Mouse (Mus musculus) megakaryocyte, embryonic 14.5 days (primary cell): ENCODE results near the gene Ddc. TPM values are rescaled to one million over a fixed set of nuclear protein-coding genes. Genes with fewer than 3 reads are reported as not detected.

ENCODE experiments used
- H3K27me3 ChIP-seq: replicated peaks from 2 replicates; pipeline ENCODE3; 2012; ENCODE audit warnings: inconsistent platforms
- H3K36me3 ChIP-seq: replicated peaks from 2 replicates; pipeline ENCODE3; 2012; ENCODE audit warnings: low read length, inconsistent platforms, mixed read lengths
- H3K4me1 ChIP-seq: 2 replicates; pipeline ENCODE4 v1.6.1; 2012; ENCODE audit warnings: inconsistent platforms
- H3K4me3 ChIP-seq: replicated peaks from 2 replicates; pipeline ENCODE3; 2012; ENCODE audit warnings: moderate library complexity, mild to moderate bottlenecking, inconsistent platforms
- H3K9me3 ChIP-seq: 2 replicates; pipeline ENCODE4 v1.6.1; 2012; ENCODE audit warnings: inconsistent platforms
- FLI1 ChIP-seq: IDR thresholded peaks from 2 replicates; pipeline ENCODE4 v1.6.1; 2012; ENCODE audit warnings: low read length, inconsistent platforms, mixed read lengths
- GATA1 ChIP-seq: IDR thresholded peaks from 3 replicates; pipeline ENCODE4 v1.6.1; 2012; ENCODE audit warnings: mixed read lengths, low read length, inconsistent platforms, borderline replicate concordance
- polyA plus RNA-seq: library from polyadenylated mRNA; stranded (reverse); fragments of >175 nt; gene quantifications from 2 replicates; pipeline ENCODE4 v1.2.3, GENCODE M21; 2012; ENCODE audit warnings: low replicate concordance; ENCODE audit not compliant: insufficient read depth

Gene Ddc
- polyA plus RNA-seq, 1 experiment, result not detected

DNA sequence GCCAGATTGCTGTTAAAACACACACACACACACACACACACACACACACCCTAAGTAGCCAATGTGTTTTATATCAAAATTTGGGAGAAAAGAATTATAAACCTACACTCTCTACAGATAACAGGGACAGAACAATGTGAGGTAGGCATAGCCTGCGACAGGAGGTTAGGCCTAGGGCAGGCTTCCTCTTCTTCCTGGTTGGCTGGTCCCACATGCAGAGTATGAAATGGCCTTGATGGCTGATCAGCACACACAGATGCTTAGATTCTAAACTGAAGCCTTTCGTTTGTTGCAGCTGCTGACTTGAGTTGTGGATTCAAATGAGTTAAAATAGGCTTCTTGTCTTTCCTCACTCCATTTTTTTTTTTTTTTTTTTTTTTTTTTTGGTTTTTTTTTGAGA, 120.1 kb downstream of the Ddc start:
- Histone ChIP-seq H3K27me3 (no peaks in the 10 kb centered on the region), H3K4me3 (no peak overlapping the region), H3K36me3 (peaks cover 3% of the 10 kb centered on the region), H3K4me1 (peaks cover 10% of the 10 kb centered on the region), H3K9me3 (no peaks in the 10 kb centered on the region)
- TF ChIP-seq GATA1, result no peak
- no peak for TF ChIP-seq FLI1

DNA sequence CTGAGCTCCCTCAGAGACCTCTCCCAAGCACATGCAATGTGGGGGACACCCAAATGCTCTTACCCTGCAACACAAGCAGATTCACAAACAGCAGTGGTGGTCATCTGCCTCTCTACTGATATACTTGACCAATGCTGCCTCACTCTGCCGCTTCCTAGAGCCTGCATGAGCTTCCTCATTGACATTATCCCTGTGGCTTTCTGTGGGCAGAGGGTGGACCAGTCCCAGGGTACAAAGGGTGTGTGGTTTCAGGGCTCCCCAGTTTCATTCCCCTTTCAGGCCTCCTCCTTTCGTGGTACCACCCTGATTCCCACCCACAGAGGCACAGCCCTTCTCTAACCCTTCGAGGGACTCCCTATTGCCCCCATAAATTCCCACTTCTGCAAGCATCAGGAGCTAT, 120.7 kb downstream of the Ddc start:
- Histone ChIP-seq H3K4me3 (no peak overlapping the region), H3K4me1 (peaks cover 10% of the 10 kb centered on the region), H3K27me3 (no peaks in the 10 kb centered on the region), H3K36me3 (peaks cover 3% of the 10 kb centered on the region), H3K9me3 (no peaks in the 10 kb centered on the region)
- TF ChIP-seq FLI1 (no peak), GATA1 (no peak)

DNA sequence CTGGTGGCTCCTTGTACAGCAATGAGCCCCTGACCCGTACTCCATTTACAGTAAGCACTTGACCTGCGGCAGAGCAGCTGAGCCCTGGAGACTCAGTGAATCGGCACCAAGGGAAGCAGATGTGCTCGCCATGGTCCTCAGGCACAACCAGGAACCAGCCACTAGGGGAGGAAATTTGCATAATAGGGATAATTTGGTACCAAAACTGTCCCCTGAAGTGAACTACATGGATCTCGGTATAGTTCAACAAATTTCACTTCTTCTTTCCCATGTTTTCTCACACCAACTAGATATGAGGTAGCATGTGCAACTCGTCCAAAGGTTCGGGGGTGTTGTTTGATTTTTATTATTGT, 121.1 kb downstream of the Ddc start:
- no peaks in the 10 kb centered on the region for H3K9me3 ChIP-seq
- peaks cover 6% of the 10 kb centered on the region for H3K36me3 ChIP-seq
- no peaks in the 10 kb centered on the region for H3K27me3 ChIP-seq
- TF ChIP-seq GATA1 (no peak), FLI1 (no peak)
- H3K4me3 ChIP-seq, result no peak overlapping the region
- H3K4me1 ChIP-seq, result peaks cover 10% of the 10 kb centered on the region

DNA sequence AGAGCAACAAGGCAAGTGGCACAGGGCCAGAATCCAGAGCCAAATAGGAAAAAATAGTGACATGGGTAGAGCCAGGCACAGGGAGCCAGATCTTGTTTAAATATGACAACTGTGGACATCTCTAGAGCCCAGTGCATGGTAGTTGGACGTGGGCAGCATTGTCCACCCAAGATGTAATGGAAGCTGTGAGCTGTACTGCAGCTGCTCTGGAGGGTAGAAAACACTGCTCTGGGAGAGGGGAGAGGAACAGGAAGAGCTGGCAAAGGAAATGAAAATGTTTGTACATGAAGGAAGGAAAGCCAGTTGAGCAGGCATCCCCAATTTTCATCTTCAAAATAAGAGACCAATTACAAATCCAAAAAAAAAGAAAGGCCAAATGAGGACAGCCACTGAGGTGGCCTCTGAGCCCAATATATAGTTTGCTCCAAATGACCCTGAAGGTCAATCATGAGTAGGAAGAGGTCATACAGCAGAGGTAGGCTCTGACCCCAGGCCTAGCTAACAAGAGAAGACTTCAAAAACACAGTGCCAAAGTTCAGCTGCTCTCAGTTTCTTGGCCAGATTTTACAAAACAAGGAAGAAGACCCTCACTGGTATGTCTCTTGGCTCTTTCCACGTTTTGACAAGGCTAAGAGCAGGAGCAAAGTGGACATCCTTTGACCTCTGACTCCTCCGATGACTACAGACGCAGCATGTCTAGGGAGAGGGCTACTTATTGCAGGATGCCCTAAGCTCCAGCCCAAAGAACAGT, 121.7 kb downstream of the Ddc start:
- no peaks in the 10 kb centered on the region for H3K9me3 ChIP-seq
- H3K36me3 ChIP-seq, result peaks cover 7% of the 10 kb centered on the region
- TF ChIP-seq GATA1 (no peak), FLI1 (no peak)
- no peak overlapping the region for H3K4me3 ChIP-seq
- H3K4me1 ChIP-seq, result peaks cover 10% of the 10 kb centered on the region
- H3K27me3 ChIP-seq, result no peaks in the 10 kb centered on the region

DNA sequence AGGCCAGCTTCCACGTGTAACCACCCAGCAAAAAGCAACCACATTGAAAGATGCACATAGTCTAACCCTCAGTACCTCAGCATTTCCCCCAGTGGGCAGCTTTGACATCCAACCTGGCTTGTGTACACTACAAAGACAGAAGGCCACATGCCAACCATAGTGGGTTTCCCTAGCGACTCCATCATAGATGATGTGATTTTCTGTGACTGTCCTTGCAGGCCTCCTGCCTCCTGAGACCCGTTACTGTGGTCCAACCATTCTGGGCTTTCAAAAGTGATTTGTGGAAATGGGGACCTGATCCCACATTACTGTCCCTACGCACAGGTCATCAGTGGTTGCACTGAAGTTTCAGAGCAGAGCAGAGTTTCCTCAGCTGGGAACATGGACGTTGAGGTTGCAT, 123.1 kb downstream of the Ddc start:
- Histone ChIP-seq H3K4me1 (peaks cover 13% of the 10 kb centered on the region), H3K4me3 (no peak overlapping the region), H3K36me3 (peaks cover 17% of the 10 kb centered on the region), H3K27me3 (no peaks in the 10 kb centered on the region), H3K9me3 (no peaks in the 10 kb centered on the region)
- TF ChIP-seq GATA1 (no peak), FLI1 (no peak)

DNA sequence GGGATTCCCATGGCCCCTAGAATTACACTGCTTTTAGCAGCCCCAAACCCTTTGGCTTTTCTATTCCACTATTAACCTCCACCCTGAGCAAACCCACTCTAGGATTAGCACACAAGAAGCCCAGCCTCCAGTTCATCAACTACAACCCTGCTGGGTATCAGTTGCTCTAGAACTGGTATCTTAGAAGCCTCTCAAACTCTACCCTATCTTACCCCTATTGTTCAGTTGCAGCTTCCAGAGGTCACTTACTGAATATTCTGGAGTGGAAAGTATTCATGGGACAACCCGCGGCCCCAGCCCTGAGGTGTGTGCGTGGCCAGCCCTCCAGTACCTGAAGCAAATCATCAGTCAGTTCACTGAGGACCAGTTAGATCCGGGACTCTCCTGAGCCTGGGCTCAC, 123.6 kb downstream of the Ddc start:
- Histone ChIP-seq H3K27me3 (no peaks in the 10 kb centered on the region), H3K9me3 (no peaks in the 10 kb centered on the region), H3K4me1 (peaks cover 13% of the 10 kb centered on the region), H3K4me3 (no peak overlapping the region), H3K36me3 (peaks cover 20% of the 10 kb centered on the region)
- TF ChIP-seq GATA1 (no peak), FLI1 (no peak)

DNA sequence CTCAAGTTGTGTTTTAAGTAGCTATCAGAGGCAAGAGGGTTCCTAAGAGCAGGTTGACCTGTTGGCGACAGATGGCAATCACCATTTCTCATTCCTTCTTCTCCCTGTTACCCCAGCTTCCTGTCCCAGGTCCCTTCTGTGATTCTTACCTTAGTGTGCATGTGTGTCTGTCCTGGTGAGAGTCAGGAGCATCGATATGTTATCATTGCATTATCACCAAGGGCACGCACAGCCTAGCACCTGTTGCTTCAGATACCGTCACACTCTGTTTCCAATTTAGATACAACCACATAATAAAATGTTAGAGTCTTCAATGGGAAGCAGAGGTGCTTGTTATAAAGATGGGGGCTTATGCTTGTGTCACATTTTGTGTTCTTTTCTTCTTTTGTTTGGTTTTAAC, 125.7 kb downstream of the Ddc start:
- Histone ChIP-seq H3K4me3 (no peak overlapping the region), H3K4me1 (peaks cover 24% of the 10 kb centered on the region), H3K36me3 (peaks cover 32% of the 10 kb centered on the region), H3K9me3 (no peaks in the 10 kb centered on the region), H3K27me3 (no peaks in the 10 kb centered on the region)
- TF ChIP-seq GATA1 (no peak), FLI1 (no peak)

DNA sequence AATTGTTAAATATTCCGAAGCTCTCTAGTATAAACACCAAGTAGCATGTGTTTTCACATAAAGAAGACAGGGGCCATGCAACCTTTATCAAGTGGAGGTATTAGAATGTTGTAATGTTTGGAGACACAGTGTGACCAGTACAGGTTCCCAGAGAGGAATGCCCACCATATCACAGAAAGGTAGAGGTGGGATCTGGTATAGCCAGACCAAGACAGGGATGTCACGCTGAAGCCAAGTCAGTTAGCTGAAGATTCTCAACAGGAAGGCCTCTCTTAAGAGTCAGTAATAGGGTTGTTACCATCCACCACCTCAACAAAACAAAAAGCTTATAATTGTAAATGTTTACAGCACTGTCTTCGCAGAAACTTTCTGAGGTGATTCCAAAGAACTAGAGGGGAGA, 127.3 kb downstream of the Ddc start:
- Histone ChIP-seq H3K9me3 (no peaks in the 10 kb centered on the region), H3K27me3 (no peaks in the 10 kb centered on the region), H3K4me1 (peaks cover 31% of the 10 kb centered on the region), H3K36me3 (peaks cover 32% of the 10 kb centered on the region), H3K4me3 (no peak overlapping the region)
- TF ChIP-seq FLI1 (no peak), GATA1 (no peak)

DNA sequence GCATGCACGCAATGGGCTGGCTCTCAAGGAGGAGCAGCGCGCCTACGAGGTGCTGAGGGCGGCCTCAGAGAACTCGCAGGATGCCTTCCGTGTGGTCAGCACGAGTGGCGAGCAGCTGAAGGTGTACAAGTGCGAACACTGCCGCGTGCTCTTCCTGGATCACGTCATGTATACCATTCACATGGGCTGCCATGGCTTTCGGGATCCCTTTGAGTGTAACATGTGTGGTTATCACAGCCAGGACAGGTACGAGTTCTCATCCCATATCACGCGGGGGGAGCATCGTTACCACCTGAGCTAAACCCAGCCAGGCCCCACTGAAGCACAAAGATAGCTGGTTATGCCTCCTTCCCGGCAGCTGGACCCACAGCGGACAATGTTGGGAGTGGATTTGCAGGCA, 128.7 kb downstream of the Ddc start:
- TF ChIP-seq GATA1 (no peak), FLI1 (no peak)
- peak overlapping the region; percentile 12 for H3K4me3 ChIP-seq
- no peaks in the 10 kb centered on the region for H3K9me3 ChIP-seq
- peaks cover 37% of the 10 kb centered on the region for H3K4me1 ChIP-seq
- H3K36me3 ChIP-seq, result peaks cover 32% of the 10 kb centered on the region
- H3K27me3 ChIP-seq, result no peaks in the 10 kb centered on the region

DNA sequence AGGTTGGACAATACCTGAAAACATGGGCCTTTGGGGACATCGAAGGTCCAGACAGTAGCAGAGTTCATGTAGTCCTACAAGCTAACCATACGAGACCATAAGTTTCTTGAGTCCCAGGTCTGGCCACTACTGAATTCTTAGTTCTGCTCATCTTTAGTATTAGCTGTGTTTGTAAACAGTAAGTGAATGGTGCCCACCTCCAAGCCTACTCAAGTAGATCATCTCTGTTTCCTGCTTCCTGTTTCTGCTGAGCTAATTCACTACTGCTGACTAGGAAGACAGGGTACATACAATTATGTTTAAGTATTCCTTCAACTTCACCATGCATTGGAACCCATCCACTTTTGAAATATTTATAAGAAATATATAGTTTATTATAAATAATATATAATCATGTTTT, 129.9 kb downstream of the Ddc start:
- no peak for TF ChIP-seq GATA1
- TF ChIP-seq FLI1, result no peak
- Histone ChIP-seq H3K4me3 (no peak overlapping the region), H3K36me3 (peaks cover 30% of the 10 kb centered on the region), H3K4me1 (peaks cover 46% of the 10 kb centered on the region), H3K27me3 (no peaks in the 10 kb centered on the region), H3K9me3 (no peaks in the 10 kb centered on the region)
